Mouse (Mus musculus): Measurements from ENCODE around the gene 1700025G04Rik. TPM values are rescaled to one million over a fixed set of nuclear protein-coding genes. Genes with fewer than 3 reads are reported as not detected.

1700025G04Rik gene
- total RNA-seq, 2 experiments from 2014 or later: 71.8 to 76.8 TPM

- no peak for DNase-seq (ENCODE audit: extremely low spot score in 1 of 2, low spot score in 1 of 2)
Measured at GRCm38 (mm10) chr1:152077171-152077715, 12.7 kb downstream of the 1700025G04Rik start.

DNA sequence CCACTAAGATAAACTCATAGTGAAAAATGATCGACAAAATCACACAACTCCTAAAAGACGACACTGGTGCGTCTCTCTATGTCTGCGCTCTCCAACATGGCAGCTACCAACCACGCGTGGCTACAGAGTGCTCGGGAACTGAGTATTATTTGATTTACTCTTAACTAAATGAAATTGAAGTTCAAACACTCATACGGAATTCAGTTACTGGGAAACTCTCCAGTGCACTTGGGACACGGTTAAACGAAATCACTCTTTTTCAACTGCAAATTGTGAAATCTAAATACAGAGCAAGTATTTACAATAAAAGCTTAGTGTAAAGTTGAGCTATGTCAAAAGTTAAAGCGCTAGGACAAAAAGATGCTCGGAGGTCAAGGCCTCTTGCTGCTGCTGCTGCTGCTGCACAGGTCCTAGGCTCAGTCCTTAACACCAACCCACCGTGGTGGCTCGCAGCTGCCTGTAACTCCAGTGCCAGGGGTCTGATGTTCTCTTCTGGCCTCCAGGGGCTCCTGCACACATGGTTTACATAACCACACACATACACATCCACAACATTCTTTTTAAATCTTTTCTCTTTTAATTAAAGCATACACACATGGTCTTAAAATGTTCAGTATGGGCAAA is 13.6 kb downstream of the 1700025G04Rik start:
- no peak for DNase-seq (ENCODE audit: extremely low spot score in 1 of 2, low spot score in 1 of 2)

GRCm38 (mm10) chr1:152075725-152076124 is 14.2 kb downstream of the 1700025G04Rik start:
- DNase-seq (ENCODE audit: extremely low spot score in 1 of 2, low spot score in 1 of 2): no peak

GRCm38 (mm10) chr1:152070441-152070840 is 19.5 kb downstream of the 1700025G04Rik start:
- no peak for DNase-seq (ENCODE audit: extremely low spot score in 1 of 2, low spot score in 1 of 2)

- no peak for DNase-seq (ENCODE audit: extremely low spot score in 1 of 2, low spot score in 1 of 2)
Measured at GRCm38 (mm10) chr1:152069745-152070144, 20.2 kb downstream of the 1700025G04Rik start.

DNA sequence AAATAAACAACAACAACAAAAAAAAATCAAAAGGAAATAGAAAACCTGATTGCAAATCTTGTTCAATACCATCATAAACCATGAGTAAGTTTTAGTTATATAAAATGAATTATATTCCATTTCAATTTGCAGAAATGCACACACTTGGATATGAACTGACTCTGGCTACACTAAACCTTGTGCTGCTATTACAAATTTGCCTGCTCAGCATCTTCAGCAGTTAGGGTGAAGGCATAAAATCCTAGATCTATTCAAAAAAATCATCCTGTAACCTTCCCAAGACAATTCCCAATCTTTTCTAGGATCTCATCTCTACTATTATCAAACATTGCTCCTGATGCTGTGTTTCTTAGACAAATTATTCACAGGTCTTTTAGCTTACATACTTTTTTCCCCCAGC is 22.0 kb downstream of the 1700025G04Rik start:
- DNase-seq (ENCODE audit: extremely low spot score in 1 of 2, low spot score in 1 of 2): no peak

GRCm38 (mm10) chr1:152065527-152065926 is 24.4 kb downstream of the 1700025G04Rik start:
- no peak for DNase-seq (ENCODE audit: extremely low spot score in 1 of 2, low spot score in 1 of 2)

- no peak for DNase-seq (ENCODE audit: extremely low spot score in 1 of 2, low spot score in 1 of 2)
Measured at GRCm38 (mm10) chr1:152063357-152064145, 26.4 kb downstream of the 1700025G04Rik start.

GRCm38 (mm10) chr1:152061745-152062144 is 28.2 kb downstream of the 1700025G04Rik start:
- no peak for DNase-seq (ENCODE audit: extremely low spot score in 1 of 2, low spot score in 1 of 2)

DNA sequence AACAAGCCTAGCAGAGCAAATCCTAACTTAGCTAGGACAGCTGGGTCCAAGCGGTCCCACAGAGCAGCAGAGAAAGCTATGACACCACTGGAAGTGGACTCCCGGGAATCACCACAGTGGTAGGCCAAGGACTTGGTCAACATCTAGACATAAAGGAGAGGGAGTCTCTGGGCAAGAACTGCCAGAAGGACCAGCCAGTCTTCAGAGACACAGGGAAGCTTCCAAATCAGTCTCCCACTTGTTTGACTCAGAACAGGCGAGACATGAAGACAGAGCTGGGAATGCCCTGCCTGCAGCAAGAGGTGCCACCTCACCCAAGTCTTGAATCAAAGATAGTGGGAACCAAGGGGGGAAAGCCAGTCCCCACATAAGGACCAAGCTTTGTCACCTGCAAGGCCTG is 29.7 kb downstream of the 1700025G04Rik start:
- no peak for DNase-seq (ENCODE audit: extremely low spot score in 1 of 2, low spot score in 1 of 2)

DNA sequence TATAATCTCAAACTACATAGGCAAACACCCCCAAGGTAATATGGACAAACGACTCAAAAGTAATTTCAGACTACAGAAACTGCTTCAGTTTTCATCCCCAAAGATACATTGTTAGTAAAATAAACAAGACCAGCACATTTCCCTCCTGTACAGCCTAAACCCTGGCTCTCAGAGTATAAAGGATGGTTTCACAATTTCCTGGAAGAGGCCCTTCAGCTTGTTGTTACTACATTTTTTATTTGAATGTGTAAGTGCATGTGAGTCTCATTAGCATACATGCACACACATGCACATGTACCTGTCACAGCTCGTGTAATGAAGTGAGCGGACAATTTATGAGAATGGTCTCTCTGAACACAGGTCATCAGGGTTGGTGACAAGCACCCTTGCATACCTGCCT is 31.1 kb downstream of the 1700025G04Rik start:
- DNase-seq (ENCODE audit: extremely low spot score in 1 of 2, low spot score in 1 of 2): no peak

- no peak for DNase-seq (ENCODE audit: extremely low spot score in 1 of 2, low spot score in 1 of 2)
Measured at GRCm38 (mm10) chr1:152053112-152053511, 36.8 kb downstream of the 1700025G04Rik start.

- DNase-seq (ENCODE audit: extremely low spot score in 1 of 2, low spot score in 1 of 2): no peak
Measured at GRCm38 (mm10) chr1:152051858-152052257, 38.1 kb downstream of the 1700025G04Rik start.

GRCm38 (mm10) chr1:152050037-152050436 is 39.9 kb downstream of the 1700025G04Rik start:
- no peak for DNase-seq (ENCODE audit: extremely low spot score in 1 of 2, low spot score in 1 of 2)

DNA sequence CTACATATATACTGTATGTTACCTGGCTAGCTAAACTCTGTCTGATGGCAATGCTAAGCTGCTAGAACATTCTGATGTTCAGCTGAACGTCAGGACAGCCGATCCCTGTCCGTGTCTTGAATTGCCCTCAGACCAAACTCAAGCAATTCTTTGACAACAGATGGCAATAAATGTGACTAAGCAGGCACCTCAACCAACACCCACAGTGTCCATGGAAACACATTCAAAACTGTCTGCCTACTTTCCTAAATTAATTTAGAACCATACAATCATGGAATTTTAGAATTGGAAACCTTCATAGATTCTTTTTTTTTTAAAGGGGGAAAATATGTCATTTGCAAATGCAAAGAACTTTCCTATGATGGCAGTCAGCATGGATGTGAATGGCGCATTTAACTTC is 41.6 kb downstream of the 1700025G04Rik start:
- DNase-seq (ENCODE audit: extremely low spot score in 1 of 2, low spot score in 1 of 2): no peak

DNA sequence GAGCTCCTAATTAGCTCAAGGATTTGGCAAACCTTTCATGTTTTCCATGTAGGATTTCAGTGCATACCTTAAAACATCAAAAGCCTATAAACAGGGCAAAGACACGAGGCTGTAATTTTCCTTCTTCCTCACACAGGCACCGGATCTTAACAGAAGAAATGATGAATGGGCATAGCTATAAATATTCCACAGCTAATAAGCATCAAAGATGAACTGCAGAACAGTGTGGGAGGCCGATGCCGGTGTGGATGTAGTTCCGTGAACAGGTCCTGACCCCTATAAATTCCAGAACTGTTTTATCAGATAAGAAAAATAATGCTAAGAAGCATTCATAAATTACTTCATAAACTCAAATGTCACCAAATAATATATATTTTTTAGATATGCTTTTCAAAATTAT is 42.5 kb downstream of the 1700025G04Rik start:
- no peak for DNase-seq (ENCODE audit: extremely low spot score in 1 of 2, low spot score in 1 of 2)

GRCm38 (mm10) chr1:152043453-152043852 is 46.5 kb downstream of the 1700025G04Rik start:
- DNase-seq (ENCODE audit: extremely low spot score in 1 of 2, low spot score in 1 of 2): no peak

GRCm38 (mm10) chr1:152042409-152042808 is 47.5 kb downstream of the 1700025G04Rik start:
- no peak for DNase-seq (ENCODE audit: extremely low spot score in 1 of 2, low spot score in 1 of 2)

GRCm38 (mm10) chr1:152041005-152041404 is 48.9 kb downstream of the 1700025G04Rik start:
- DNase-seq (ENCODE audit: extremely low spot score in 1 of 2, low spot score in 1 of 2): no peak

DNA sequence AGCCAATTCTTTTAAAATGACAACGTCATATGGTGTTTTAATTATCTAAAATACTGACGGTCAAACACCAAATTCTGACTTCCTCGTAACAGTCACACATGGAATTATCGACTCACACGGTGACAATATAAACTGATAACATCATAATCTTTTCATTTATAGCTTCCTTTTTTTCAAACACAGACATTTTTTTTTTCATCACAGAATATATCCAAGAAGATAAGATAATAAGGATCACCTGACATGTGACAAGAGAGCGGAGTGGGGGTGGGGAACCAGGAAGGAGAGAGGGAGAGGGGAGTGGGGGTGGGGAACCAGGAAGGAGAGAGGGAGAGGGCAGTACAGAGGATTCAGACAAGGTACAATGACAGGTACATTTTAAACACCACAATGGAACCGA is 49.9 kb downstream of the 1700025G04Rik start:
- DNase-seq (ENCODE audit: extremely low spot score in 1 of 2, low spot score in 1 of 2): no peak

DNA sequence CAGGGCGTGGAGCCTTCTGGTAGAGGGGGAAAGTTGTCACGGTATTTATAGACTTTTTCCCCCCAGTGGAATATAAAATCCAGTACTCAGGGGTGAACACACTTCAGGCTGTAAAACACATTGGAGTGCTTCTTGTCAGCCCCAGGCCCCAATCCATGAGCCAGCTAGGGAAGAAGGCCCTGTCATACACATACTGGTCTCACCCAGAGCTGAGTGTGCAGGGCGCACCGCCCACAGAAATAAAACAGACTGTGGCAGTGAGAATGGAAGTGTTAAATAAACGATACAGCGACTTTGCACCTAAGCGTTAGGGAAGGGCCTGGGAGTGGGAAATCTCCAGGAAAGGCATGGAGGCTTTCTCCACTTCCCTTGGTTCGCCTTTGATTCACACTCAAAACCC is 50.3 kb downstream of the 1700025G04Rik start:
- DNase-seq (ENCODE audit: extremely low spot score in 1 of 2, low spot score in 1 of 2): no peak

DNA sequence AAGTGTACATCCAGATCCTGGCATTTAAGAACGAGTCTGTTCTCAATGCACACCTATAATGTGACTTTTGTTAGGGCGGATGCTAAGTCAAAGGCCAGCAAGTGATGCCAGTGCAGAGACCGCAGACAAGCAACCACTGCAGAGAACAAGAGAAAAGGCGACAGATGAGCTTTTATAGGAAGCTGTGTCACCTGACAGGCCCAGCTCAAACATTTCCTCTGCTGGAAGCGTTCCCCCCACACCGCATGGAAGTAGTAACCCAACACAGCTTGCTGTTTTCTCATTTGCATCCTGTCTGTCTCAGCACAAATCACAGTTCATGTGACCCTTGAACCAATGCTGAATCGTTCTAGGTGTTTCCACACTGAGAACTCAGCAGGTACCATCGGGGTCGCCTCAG is 51.8 kb downstream of the 1700025G04Rik start:
- no peak for DNase-seq (ENCODE audit: extremely low spot score in 1 of 2, low spot score in 1 of 2)

All from layer of hippocampus, postnatal 25 days (tissue).